Mouse (Mus musculus) Patski (cell line): ENCODE measurements around the gene Ecsit. TPM values are rescaled to one million over a fixed set of nuclear protein-coding genes. Genes with fewer than 3 reads are reported as not detected.
"Not testable (repeated sequence)": the region's sequence is repeated elsewhere in the genome, so short reads cannot be mapped to it uniquely, and the experiment has no call there.

Source experiments
- ATAC-seq: fragments of 100-300 bp; one replicate; pipeline ENCODE4 v1.8.0; 2021
- CTCF ChIA-PET: fragments of 350-600 bp; sonication (Branson Sonifier 250); formaldehyde crosslinking; loops from one replicate; lab custom pipeline; 2022; ENCODE audit warnings: inconsistent platforms; lab: Charles Lee
- POLR2A ChIA-PET: fragments of 350-600 bp; sonication (Branson Sonifier 250); formaldehyde crosslinking; loops from one replicate; lab custom pipeline; 2022; ENCODE audit warnings: antibody characterized with exemption, inconsistent platforms; lab: Charles Lee
- DNase-seq: peaks from one replicate; pipeline ENCODE4 v3.0.0-alpha.2; 2011; ENCODE audit warnings: low read depth, low spot score
- H3K27me3 ChIP-seq: fragments of 371-371 bp; one replicate; pipeline ENCODE4 v1.5.1; 2021
- CTCF ChIP-seq: fragments of 100-300 bp; IDR thresholded peaks from one replicate; pipeline ENCODE4 v1.5.1; 2021
- in situ Hi-C: fragments of 300-500 bp; cut with MboI; formaldehyde crosslinking; loops from 3 replicates; pipeline ENCODE4 v1.11.1; 2018; ENCODE audit warnings: low pct_unique_long_range_greater_than_20kb, mixed read lengths
- polyA plus RNA-seq: library from polyadenylated mRNA; unstranded; gene quantifications from one replicate; pipeline ENCODE4 v1.2.3, GENCODE M21; 2021

Ecsit gene
- polyA plus RNA-seq, 1 experiment from 2014 or later, result 44.3 TPM

DNA sequence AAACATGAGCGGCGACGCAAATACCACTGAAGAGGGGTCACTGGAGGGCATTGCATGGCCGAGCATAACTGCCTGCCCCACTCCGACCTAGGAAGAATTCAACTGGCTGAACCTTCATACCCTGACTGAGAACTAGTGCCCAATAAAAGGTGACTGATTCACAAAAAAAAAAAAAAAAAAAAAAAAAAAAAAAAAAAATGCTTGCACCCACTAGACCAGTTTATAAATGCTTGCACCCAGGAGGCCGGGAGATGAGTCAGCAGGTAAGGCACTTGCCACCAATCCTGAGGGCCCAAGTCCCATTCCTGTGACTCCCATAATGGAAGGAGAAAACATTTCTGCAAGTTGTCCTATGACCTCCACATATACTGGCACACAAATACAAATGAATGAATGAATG, 7.5 kb upstream of the Ecsit start:
- no peaks in the 10 kb centered on the region for H3K27me3 ChIP-seq
- ChIA-PET CTCF (interaction anchor here (1.4 kb wide), 1 partner anchor 12 kb away, joined by 4 read pairs; no protein-coding TSS in a partner anchor), POLR2A (no interaction called here)
- in situ Hi-C loops, result no loop called here
- no peak for TF ChIP-seq CTCF
- ATAC-seq (no peak), DNase-seq (no peak)

DNA sequence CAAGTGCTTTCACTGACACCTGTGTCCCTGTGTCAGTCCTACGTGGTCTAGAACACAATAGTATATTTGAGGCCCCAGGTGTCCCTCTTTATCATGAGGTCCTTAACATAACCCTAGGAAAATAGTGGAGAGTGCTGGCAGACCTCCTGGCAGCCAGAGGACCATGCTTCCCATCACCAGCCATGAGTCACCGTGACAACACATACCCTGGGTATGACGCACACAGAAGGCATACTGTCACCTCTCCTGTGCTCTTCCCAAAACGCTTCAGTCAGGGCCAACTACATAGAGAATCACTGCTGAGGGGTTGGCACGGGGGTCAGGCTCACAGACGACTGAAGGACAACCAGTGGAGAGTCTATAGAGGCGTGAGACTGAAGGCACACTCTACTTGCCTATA, 4.7 kb upstream of the Ecsit start:
- ChIA-PET CTCF (no interaction called here), POLR2A (interaction anchor here (0.6 kb wide), 1 partner anchor 275 kb away, joined by 3 read pairs; no protein-coding TSS in a partner anchor)
- TF ChIP-seq CTCF, result no peak
- DNase-seq (no peak), ATAC-seq (no peak)
- in situ Hi-C loops, result no loop called here
- no peaks in the 10 kb centered on the region for H3K27me3 ChIP-seq

DNA sequence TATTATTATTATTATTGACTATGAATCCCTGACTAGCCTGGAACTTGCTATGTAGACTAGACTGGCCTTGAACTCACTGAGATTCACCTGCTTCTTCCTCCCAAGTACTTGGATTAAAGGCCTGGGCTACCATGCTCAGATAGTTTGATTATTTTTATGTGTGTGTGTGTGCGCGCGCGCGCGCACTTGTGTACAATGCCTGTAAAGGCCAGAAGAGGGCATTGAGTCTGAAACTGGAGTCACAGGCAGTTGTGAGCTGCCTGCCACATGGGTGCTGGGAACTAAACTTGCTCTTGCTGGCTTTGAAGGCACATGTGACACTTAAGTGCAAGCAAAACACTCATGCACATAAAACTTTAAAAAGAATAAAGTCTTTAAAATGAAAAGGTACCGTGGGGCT, 4.0 kb upstream of the Ecsit start:
- ATAC-seq (no peak), DNase-seq (no peak)
- H3K27me3 ChIP-seq, result no peaks in the 10 kb centered on the region
- CTCF ChIA-PET, result no interaction called here
- POLR2A ChIA-PET, result no interaction called here
- TF ChIP-seq CTCF, result no peak
- in situ Hi-C loops, result no loop called here

DNA sequence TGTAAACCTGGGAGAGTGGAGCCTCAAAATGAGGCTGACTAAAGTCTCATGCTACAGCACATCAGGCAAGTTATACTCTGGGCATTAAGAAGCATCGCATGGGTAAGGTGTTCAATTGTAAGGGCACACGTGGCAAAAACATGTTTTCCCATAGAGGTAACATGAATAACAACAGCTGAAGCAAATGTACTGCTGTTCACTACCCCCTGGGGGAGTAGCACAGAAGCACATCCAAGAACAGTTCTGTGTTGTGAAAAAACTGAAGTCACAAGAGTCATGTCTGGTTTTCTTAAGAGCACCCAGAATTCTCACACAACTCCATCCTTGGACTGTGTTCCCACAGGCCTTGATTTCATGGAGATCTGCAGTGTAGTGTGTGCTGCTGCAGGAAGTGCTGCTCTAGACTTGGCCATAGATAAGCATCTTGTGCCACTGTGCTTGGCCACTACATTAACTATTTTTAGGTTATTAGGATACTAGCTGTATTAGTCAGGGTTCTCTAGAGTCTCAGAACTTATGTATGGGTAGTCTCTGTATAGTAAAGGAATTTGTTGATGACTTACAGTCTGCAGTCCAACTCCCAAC, 1.9 kb upstream of the Ecsit start:
- H3K27me3 ChIP-seq, result no peaks in the 10 kb centered on the region
- DNase-seq (no peak), ATAC-seq (no peak)
- ChIA-PET POLR2A (no interaction called here), CTCF (no interaction called here)
- in situ Hi-C loops, result no loop called here
- TF ChIP-seq CTCF, result no peak

DNA sequence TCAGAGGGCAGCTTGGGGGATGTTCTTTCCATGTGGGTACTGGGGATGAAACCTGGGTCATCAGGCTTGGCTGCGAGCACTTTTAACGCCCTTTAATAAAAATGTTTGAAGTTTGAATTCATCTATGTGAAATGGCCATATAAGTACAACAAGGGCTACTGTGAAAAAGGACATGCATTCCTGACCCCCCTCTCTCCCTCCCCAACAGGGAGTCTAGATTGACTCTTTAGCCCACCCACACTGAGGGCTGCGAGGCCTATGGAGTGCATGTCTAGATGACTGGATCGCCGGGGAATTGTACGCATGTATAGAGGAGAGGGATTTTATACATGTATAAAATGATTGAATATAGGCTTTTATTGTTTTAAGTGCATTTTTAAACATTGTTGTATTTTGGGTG, 774 bp upstream of the Ecsit start:
- no peak for TF ChIP-seq CTCF
- in situ Hi-C loops, result no loop called here
- DNase-seq (no peak), ATAC-seq (no peak)
- ChIA-PET CTCF (interaction anchor here (0.6 to 1.2 kb wide), 4 partner anchors 10 to 33 kb away, joined by 3 to 4 read pairs (median 3); no protein-coding TSS in a partner anchor), POLR2A (interaction anchor here (0.6 to 1.0 kb wide), 4 partner anchors 13 to 1073 kb away, joined by 3 to 5 read pairs (median 3); no protein-coding TSS in a partner anchor)
- H3K27me3 ChIP-seq, result no peaks in the 10 kb centered on the region

DNA sequence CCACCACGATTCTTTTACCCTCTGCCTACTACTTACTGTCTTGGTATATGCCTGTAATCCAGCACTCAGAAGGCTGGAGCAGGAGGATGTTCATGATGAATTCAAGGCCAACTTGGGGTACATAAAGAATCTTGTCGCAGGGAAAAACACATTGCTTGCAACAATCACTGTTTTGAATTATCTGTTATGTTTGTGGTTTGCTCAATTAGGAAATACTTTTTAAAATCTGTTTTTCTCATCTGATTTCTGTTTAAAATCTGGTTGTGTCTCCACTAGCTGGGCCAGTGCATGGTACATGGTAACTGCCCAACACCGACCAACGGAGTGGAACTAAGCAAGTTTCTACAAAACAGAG, 594 bp downstream of the Ecsit start:
- in situ Hi-C loops, result no loop called here
- POLR2A ChIA-PET, result interaction anchor here (0.9 kb wide), 1 partner anchor 15 kb away, joined by 3 read pairs; no protein-coding TSS in a partner anchor

DNA sequence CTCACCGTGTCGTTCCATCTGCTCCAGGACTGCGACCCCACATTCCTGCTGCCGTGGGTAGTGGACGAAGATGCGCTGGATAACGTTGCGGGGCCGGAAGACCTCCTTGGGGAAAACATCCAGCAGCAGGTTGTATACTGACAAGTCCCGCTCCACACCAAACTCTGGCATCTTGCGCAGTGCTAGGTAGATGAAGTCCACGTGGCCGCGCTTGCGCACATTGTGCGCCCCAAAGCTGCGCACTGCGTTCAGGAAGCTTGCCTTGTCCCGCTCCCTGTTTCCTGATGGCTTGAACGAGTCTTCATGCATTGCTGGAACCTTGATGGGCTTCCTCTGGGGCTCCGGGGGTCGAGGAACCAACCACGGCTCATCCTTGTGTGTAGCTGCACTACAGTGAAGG, 9.0 kb downstream of the Ecsit start:
- ATAC-seq, result no peak
- no peak for DNase-seq
- TF ChIP-seq CTCF, result no peak
- ChIA-PET POLR2A (no interaction called here), CTCF (interaction anchor here (1.0 kb wide), 1 partner anchor 7 kb away, joined by 3 read pairs; no protein-coding TSS in a partner anchor)
- H3K27me3 ChIP-seq, result no peaks in the 10 kb centered on the region
- in situ Hi-C loops, result no loop called here

More for the DNA sequence above, 594 bp downstream of the Ecsit start:
- H3K27me3 ChIP-seq, result no peaks in the 10 kb centered on the region
- ATAC-seq (no peak), DNase-seq (no peak)
- CTCF ChIA-PET, result interaction anchor here (1.2 kb wide), 1 partner anchor 34 kb away, joined by 3 read pairs; no protein-coding TSS in a partner anchor
- no peak for TF ChIP-seq CTCF

DNA sequence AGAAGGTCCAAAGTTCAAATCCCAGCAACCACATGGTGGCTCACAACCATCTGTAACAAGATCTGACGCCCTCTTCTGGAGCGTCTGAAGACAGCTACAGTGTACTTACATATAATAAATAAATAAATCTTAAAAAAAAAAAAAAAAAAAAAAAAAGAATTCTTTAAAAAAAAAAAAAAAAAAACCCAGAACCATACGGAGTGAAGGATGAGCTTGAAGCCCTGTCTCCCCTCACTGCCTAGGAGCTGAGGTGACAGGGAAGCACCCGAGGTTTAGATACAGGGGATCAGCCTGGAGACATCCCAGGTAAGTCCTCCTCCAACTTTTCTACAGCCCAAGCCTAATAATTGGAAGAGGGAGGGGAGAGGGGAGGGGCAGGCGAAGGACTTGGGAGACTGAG, 9.5 kb downstream of the Ecsit start:
- H3K27me3 ChIP-seq, in situ Hi-C loops, DNase-seq, POLR2A ChIA-PET, ATAC-seq: not testable (repeated sequence)
- CTCF ChIA-PET, result interaction anchor here (1.0 kb wide), 1 partner anchor 8 kb away, joined by 3 read pairs; no protein-coding TSS in a partner anchor

DNA sequence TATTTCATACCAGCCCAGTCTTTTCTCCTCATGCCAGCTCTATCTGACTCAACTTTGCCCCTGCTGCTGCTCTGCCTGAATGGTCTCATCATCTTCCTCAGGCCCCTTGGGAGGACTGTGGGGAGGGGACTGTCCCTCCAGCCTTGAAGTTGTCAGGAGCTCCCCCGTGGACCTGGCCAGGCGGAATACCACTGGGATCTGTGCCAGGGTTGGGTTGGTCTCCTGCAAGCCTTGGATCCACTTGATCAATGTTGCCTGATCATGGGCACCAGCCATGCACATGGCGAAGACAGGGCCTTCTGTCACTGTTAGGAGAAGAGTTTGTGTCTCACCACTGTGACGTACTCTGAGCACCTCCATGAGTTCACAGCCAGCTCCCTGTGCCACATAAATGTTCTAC, 13.0 kb downstream of the Ecsit start:
- POLR2A ChIA-PET, result interaction anchor here (0.7 kb wide), 1 partner anchor 80 kb away, joined by 3 read pairs; no protein-coding TSS in a partner anchor
- no peaks in the 10 kb centered on the region for H3K27me3 ChIP-seq
- ATAC-seq (no peak), DNase-seq (no peak)
- no peak for TF ChIP-seq CTCF
- in situ Hi-C loops, result loop anchor here (5.0 kb wide), 1 partner anchor 70 kb away; no protein-coding TSS in a partner anchor
- CTCF ChIA-PET, result interaction anchor here (1.1 to 1.3 kb wide), 3 partner anchors 10 to 84 kb away, joined by 3 to 5 read pairs (median 4); partner anchors contain the start of gene Ecsit

DNA sequence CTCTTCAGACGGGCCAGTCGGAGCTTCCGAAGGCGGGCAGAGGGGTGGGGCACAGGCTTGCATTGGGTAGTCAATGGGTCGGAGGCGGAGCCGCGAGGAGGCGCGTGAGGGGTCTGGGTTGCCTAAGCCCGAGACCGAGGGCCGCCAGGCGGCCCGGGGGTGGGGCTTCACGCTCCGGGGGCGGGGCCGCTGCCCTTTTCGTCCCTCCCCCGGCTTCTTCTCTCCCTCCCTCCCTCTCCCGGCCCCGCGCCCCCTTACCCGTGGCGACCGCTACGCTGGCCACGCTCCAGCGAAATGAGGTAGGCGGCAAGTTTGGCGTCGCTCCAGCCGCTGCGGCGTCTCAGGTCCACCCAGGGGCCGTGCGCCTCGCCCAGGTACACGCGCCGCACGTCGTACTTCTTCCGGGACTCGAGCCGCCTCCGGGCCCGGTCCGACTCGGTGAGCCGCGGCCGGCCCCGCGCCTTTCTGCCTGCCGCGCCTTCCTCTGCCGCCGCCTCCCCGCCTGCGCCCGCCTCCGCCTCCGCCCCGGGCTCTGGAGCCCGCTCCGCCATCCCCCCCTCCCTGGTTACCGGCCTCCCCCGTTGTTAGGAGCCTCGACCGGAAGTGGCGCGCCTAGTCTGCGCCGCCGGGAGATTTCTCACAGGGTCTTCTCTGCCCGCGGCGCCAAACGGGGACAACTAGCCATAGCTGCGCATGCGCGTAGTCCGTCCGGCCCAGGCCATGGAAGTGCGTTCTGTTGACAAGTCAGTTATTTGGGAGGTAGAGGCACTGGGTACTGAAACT, 14.3 kb downstream of the Ecsit start, which contains the start of the genes Gm49318 and Zfp653:
Gm49318 (minus strand) TSS at position 469 of the 783 bp plus-strand sequence.
Zfp653 (minus strand) TSS at position 586 of the 783 bp plus-strand sequence.
- ATAC-seq (peak; percentile 96), DNase-seq (peak; percentile 77)
- ChIA-PET CTCF (interaction anchor here (0.9 to 8.4 kb wide), 3 partner anchors 28 to 70 kb away, joined by 3 to 81 read pairs (median 3); partner anchors contain the start of gene Cnn1), POLR2A (interaction anchor here (0.5 to 0.6 kb wide), 2 partner anchors 220 to 319 kb away, joined by 3 read pairs; no protein-coding TSS in a partner anchor)
- no peaks in the 10 kb centered on the region for H3K27me3 ChIP-seq
- in situ Hi-C loops, result loop anchor here (5.0 kb wide), 1 partner anchor 71 kb away; no protein-coding TSS in a partner anchor
- no peak for TF ChIP-seq CTCF
